Mouse (Mus musculus): ENCODE measurements around the gene Wdr76.

- TF ChIP-seq CTCF (IDR thresholded peaks at IDR 0.05; ENCODE audit: borderline replicate concordance, control insufficient read depth, extremely low read depth, insufficient read depth, low read length, poor library complexity) (no peak), POLR2A (IDR thresholded peaks at IDR 0.05; ENCODE audit: control insufficient read depth, extremely low read depth, insufficient read depth, low read length, poor library complexity) (no peak)
These were observed 22.9 kb upstream of the Wdr76 start for GRCm38 (mm10) chr2:121483576-121483975.

Measured in thymus, adult 2 months (tissue).